Mouse (Mus musculus) olfactory bulb, adult 2 months (tissue): ENCODE results near the gene Glipr2. TPM values are rescaled to one million over a fixed set of nuclear protein-coding genes. Genes with fewer than 3 reads are reported as not detected.

ENCODE experiments used
- H3K27ac ChIP-seq: fragments of 200-500 bp; 2 replicates; pipeline ENCODE4 v1.5.1; 2012; ENCODE audit warnings: low read depth, low read length; ENCODE audit not compliant: insufficient read depth
- H3K4me1 ChIP-seq: fragments of 200-500 bp; 2 replicates; pipeline ENCODE4 v1.6.1; 2012; ENCODE audit warnings: low read length; ENCODE audit not compliant: control insufficient read depth, insufficient read depth
- H3K4me3 ChIP-seq: fragments of 200-500 bp; 2 replicates; pipeline ENCODE4 v1.5.1; 2012; ENCODE audit warnings: mild to moderate bottlenecking, low read depth, low read length, moderate library complexity; ENCODE audit not compliant: insufficient read depth
- CTCF ChIP-seq: fragments of 200-500 bp; IDR thresholded peaks from 2 replicates; pipeline ENCODE4 v1.5.1; 2012; ENCODE audit warnings: low read depth, mild to moderate bottlenecking, low read length, moderate library complexity; ENCODE audit not compliant: insufficient read depth
- POLR2A ChIP-seq: fragments of 200-500 bp; IDR thresholded peaks from 2 replicates; pipeline ENCODE4 v1.6.1; 2012; ENCODE audit warnings: mild to moderate bottlenecking, low read depth, low read length, moderate library complexity; ENCODE audit not compliant: insufficient read depth
- WGBS: fragments of 180-500 bp; shearing (Covaris S2); methylation state at CpG from one replicate; pipeline ENCODE4 v1.1.7; 2018; 5-methylcytosine and 5-hydroxymethylcytosine counted together
- polyA plus RNA-seq: library from polyadenylated mRNA; stranded (reverse); fragments of >200 nt; gene quantifications from 2 replicates; pipeline ENCODE4 v1.2.4, GENCODE M21; 2012; ENCODE audit warnings: low replicate concordance; ENCODE audit not compliant: missing spikeins, insufficient read depth, insufficient read length

The Glipr2 gene
- polyA plus RNA-seq, 1 experiment: not detected

GRCm38 (mm10) chr4:43968650-43969049 is 11.4 kb downstream of the Glipr2 start:
- no peak for TF ChIP-seq POLR2A
- TF ChIP-seq CTCF: no peak
- 63% methylated on average over 13 of the region's 13 CpGs for WGBS
- peaks cover 16% of the 10 kb centered on the region for H3K4me1 ChIP-seq

DNA sequence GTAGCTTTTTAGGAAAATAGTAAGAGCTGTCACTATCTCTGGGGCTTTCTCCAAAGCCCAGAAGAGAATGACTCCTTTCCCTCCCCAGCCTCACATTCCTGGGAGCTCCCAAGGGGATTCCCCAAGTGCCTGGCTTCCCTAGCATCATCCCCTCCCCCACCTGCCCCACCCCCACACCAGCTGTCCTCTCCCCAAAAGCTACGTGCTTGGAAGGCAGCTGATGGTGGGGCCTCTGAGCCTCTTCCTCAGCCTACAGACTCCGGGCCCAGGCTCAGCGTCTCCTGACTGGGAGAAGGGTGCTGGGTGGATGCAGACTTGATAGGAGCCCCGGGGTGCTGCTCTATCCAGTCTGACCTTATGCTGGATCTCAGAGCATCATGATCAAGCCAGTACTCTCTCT is 12.2 kb downstream of the Glipr2 start:
- no peak overlapping the region for H3K4me3 ChIP-seq
- 37% methylated on average over 4 of the region's 4 CpGs for WGBS
- TF ChIP-seq POLR2A (no peak), CTCF (no peak)
- H3K27ac ChIP-seq: no peak overlapping the region
- peaks cover 17% of the 10 kb centered on the region for H3K4me1 ChIP-seq

More at GRCm38 (mm10) chr4:43968650-43969049, 11.4 kb downstream of the Glipr2 start:
- H3K4me3 ChIP-seq: no peak overlapping the region
- H3K27ac ChIP-seq: no peak overlapping the region

DNA sequence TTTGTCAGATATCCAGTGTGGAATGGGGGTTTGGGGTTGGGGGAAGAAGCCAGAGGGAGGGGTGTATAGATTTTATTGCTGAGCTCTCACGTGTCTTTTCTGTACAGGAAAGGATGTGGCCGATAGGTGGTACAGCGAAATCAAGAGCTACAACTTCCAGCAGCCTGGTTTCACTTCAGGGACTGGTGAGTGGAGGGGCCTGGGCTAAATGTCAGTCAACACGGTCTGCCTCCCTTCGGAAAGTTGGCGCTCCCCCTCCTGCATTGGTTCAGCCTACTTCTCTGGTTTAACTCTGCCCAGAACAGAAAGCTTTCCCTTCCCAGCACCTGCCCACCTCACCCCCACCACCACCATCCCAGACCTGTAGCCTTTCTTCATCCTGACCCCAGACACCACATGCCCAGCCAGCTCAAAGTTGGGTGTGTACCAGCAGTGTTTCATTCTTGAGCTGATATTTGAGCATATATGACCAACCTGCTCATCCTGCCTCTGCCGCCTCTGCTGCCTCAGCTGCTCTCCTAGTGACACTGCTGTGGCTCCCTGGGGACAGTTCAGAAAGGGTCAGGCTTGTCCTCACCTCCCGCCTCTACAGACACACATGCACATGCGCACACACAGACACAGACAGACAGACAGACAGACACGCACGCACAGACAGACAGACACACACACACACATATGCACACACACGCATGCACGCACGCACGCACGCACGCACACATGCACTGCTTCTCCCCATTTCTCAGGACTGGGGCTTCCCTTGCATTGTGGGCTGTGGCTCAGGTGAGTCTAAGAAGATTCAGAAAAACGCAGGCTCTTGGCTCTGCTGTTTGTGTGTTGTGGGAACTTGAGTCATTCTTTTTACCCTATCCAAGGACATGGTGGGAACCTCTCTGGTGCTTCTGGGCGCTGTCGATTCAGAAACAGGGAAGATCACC is 13.5 kb downstream of the Glipr2 start:
- H3K4me1 ChIP-seq: peaks cover 15% of the 10 kb centered on the region
- TF ChIP-seq POLR2A: no peak
- no peak overlapping the region for H3K4me3 ChIP-seq
- H3K27ac ChIP-seq: no peak overlapping the region
- 92% methylated on average over 20 of the region's 20 CpGs for WGBS

GRCm38 (mm10) chr4:43971541-43972136 is 14.4 kb downstream of the Glipr2 start:
- Histone ChIP-seq H3K27ac (no peak overlapping the region), H3K4me1 (peaks cover 15% of the 10 kb centered on the region), H3K4me3 (no peak overlapping the region)
- 90% methylated on average over 9 of the region's 9 CpGs for WGBS
- TF ChIP-seq POLR2A (no peak), CTCF (no peak)

GRCm38 (mm10) chr4:43972137-43972591 is 15.0 kb downstream of the Glipr2 start:
- Histone ChIP-seq H3K4me3 (no peak overlapping the region), H3K4me1 (peaks cover 15% of the 10 kb centered on the region), H3K27ac (0 out of 2 replicates have a peak overlapping the region, but pooled peaks have one; percentile 14)
- 11% methylated on average over 8 of the region's 8 CpGs for WGBS
- no peak for TF ChIP-seq CTCF
- no peak for TF ChIP-seq POLR2A

DNA sequence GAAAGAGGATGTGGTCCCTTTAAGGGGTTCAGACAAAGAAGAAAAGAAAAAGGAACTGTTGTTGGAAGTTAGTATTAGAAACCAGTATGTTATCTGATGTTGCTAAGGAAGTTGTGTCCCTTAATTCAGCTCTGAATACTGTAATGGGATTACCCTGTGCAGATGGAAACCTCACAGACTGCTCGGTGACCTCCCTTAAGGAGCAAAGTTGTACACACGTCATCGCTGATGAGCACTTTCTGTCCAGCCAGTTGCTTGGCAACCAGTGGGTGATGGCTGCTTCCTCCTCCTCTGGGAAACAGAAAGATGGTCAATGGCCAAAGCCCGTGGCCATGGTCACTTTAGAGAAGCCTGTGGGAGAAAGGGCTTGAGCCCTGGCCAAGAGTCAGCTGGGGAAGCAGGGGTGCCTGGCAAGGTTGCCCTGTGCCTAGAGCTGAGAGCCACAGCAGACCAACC is 16.4 kb downstream of the Glipr2 start:
- TF ChIP-seq POLR2A (no peak), CTCF (no peak)
- H3K4me3 ChIP-seq: no peak overlapping the region
- WGBS: 44% methylated on average over 4 of the region's 4 CpGs
- peaks cover 16% of the 10 kb centered on the region for H3K4me1 ChIP-seq
- H3K27ac ChIP-seq: no peak overlapping the region

GRCm38 (mm10) chr4:43974914-43975616 is 17.9 kb downstream of the Glipr2 start:
- TF ChIP-seq CTCF: no peak
- WGBS: 81% methylated on average over 10 of the region's 10 CpGs
- H3K4me1 ChIP-seq: peaks cover 15% of the 10 kb centered on the region

GRCm38 (mm10) chr4:43976223-43976740 is 19.1 kb downstream of the Glipr2 start:
- WGBS: 87% methylated on average over 6 of the region's 6 CpGs
- Histone ChIP-seq H3K4me1 (peaks cover 15% of the 10 kb centered on the region), H3K4me3 (no peak overlapping the region), H3K27ac (no peak overlapping the region)
- TF ChIP-seq CTCF (no peak), POLR2A (no peak)

More at GRCm38 (mm10) chr4:43974914-43975616, 17.9 kb downstream of the Glipr2 start:
- Histone ChIP-seq H3K4me3 (no peak overlapping the region), H3K27ac (no peak overlapping the region)
